Mouse (Mus musculus): ENCODE measurements around the gene Tenm4.

Gene Tenm4

DNA sequence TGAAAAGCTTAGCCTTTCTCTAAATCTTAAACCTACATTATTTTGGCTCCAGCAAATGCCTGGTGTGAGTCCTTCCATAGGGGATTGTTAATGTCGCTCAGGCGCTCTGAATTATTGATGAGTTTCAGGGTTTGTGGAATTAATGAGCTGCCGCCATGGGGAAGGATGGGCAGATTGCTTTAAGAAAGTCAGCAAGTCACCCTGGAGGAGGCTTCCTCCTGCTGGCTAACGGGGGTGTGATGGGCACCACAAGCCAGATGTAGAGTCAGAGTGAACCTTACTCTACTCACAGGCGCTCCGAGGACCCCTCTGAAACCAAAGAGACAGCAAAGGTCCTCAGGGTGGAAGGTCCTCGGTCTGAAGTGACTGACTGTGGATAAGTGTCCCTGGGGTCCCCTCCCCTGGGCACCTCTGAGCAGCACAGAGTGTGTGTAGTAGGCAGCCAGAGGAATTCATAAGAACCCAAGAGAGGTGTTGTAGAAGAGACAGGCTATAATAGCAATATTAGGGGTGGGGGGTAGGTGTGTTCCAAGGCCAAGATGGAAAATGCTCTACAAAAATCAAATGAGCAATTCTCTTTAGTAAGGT is 637.1 kb downstream of the Tenm4 start:
- peak; percentile 36 for DNase-seq (ENCODE audit: low spot score)

DNA sequence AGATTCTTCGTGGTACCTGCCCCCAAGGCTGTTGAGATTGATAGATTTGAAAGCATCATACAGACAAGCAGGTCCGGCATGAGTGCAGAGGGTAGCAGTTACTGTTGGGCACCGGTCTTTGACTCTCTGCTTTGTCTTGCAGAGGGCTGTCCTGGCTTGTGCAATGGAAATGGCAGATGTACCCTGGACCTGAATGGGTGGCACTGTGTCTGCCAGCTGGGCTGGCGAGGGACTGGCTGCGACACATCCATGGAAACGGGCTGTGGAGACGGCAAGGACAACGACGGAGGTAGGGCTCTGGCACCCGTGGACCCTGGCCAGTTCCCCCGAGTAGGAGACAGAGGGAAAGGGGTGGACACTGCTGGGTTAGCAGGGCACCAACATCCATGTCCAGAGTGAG is 640.6 kb downstream of the Tenm4 start:
- no peak for DNase-seq (ENCODE audit: low spot score)

DNA sequence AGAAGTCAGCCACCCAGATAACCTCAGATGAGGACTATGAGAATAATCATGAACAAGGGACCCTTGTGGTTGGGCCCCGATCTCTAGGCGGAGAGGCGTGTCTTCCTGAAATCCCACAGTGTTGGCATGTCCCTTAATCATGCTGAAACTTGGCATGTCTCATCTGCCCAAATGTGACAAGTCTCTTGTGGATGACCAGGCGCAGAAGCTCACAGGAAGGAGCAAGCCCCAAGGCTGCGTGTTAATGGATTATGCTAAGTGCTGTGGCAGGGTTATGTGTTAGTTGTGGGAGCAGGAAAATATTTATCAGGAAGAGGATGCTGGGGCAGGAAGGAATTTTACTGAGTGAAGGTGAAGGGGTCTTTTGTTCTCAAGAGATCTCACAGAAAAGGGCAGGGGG is 642.0 kb downstream of the Tenm4 start:
- no peak for DNase-seq (ENCODE audit: low spot score)

DNA sequence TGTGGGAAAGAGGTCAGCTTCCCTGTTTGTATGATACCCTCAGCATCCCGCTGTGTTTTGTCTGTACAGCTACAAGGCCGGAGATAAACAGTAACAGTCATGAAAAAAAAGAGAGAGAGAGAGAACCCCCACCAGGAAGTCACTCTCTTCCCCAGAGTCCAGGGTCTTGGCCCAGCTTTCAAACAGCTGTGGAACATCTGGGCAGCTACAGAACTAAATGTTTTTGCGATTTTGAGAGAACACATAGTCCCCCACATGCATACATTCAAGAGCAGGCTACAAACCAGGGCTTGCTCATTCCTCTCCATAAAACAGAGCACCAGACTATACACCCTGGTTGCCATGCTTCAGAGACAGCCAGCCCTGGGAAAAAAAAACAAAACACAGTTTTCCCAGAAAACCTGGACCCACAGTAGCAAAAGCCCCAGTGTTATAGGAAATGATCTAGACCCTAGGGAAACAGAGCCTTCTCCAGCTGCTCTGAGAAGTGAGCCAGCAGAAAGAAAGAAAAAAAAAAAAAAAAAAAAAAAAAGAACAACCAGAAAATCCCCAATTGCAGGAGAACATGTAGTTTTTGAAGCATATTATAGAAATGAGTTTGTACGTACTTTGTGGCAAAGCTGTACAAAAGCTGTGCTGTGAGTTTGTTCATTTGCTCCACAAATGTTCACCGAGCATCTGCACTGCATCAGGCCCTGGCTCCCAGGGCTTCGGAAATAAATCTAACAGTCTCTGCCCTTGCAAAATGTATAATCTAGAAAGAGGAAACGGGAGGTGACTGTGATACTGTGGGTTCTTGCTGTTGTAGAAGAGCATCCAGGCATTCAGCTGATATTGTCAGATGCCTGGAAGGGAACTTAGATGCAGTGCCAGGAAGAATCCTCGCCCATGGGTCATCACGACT is 642.7 kb downstream of the Tenm4 start:
- no peak for DNase-seq (ENCODE audit: low spot score)

DNA sequence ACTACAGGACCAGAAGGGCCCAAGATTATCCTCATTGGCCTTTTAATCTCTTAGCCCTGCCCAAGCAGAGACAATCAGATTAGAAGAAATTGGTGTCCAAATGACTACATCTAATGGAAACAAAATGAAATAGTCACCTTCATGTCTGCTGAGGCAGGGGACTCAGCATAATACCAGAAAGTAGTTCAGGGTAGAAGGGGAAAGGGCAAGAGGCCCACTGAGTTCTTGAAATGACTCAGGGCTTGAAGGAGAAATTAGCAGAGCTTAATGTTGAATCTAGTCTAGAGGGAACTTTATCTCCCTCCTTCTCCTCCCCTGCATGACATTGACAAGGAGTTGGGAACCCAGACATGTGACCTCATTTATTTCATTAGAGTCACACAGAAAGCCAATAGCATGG is 643.5 kb downstream of the Tenm4 start:
- no peak for DNase-seq (ENCODE audit: low spot score)

DNA sequence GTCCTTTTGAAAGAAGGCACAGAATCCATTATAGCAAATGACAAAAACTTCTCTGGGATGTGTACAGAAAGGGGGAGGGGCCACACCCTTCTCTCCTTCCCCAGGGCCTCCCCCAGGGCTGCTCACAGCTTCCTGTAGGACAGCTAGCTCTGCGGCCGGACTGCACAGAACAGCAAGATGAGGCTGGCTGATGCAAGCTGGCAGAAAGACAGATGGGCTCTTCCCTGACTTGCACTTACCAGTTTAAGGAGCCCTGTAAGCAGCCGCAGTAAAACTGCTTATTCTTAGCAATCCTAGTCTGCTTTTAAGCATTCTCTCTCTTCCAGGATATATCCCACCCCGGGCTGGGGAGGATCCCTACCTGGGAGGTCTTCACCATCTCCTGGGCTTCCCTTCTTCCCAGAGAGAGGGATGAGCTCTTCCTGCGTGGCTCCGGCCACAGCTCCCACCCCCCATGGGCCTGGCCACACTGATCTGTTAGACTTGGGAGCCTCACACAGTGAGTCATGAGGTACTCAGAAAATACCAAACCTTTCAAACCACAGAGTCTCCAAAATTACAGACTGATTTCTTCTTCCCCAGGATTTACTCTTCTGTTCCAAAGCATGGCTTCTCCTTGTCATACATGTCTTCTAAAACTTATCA is 646.1 kb downstream of the Tenm4 start:
- DNase-seq (ENCODE audit: low spot score) = no peak

DNA sequence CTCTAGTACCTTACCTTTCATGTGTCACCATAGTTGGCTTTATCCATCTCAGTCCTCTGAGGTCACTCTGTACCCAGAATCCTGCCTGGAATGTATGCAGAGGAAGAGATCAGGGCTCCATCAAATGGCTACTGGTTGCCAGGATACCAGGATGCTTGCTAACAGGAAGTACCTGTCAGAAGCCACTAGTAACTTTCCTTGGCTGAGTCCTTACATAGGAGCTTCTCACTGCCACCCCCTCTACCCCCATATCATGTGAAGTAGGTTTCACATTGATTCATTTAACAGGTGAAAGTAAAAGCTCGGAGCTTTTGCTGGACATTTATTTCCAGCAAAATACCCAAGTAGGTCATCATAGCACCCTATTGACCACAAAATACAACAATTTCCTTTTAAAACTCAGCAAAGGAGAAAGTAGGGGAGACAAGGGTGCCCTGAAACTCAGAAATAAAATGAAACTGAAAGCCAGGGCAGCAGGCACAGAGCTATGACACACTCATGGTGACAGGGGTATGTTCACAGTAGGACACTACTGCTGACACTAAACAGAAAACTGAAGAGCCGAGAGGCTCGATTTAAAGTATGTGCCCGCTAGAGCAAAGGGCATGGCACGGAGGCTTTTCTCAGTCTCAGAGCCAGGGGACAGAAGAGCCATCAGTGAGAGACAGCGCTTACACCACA is 647.3 kb downstream of the Tenm4 start:
- no peak for DNase-seq (ENCODE audit: low spot score)

DNA sequence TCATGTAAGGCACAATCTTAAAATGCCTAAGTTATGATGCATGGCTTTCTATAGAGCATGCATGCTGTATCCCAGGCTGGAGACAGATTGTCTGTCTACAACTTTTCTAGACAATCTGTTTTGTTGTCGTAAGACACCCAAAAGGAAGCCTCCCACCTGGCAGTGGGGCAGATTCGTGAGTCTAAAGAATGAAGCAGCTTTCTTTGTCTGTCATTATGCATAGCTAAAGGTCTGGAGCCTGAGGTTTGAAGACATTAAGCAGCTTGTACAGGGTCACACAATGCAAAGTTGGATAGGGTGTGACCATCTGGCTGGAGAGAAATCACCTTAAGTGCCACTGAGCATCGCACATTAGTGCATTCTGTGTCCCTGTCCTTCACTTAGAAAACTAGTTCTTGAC is 648.5 kb downstream of the Tenm4 start:
- DNase-seq (ENCODE audit: low spot score) = no peak

DNA sequence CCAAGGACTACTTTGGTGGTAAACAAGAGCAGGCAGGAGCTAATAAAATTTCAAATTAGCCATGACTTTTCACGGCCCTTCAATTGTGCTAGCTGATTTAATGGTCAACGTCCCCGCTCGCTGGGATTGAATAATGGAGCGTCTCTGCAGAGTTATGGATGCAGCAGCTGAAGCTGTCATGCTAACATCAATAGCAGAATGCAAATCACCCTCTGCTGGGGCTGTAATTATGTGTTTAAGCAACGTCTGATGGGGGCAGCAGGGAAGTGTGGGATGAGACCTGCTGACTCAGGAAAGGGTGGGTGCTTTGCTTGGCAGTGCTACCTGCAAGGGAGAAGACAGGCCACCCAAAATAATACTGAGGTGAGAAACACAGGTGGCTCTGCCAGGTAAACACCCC is 649.3 kb downstream of the Tenm4 start:
- DNase-seq (ENCODE audit: low spot score) = no peak

DNA sequence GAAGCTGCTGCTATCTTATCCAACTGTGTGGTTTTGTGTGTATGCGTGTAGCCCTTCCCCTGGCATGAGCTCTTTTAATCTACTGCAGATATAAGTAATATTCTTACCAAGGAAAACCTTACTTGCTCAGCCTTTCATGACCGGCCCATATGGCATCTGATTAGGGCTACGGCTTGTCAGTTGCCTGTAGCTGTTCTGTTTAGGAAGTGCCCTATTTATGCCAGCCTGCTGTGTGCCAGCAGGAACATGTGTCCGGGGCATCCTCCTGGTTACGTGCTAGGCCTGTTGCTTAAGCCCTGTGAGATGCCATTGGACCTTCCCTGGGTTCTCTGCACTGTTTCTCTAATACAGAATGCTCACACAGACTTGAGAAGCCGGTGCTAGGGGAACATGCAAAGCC is 655.1 kb downstream of the Tenm4 start:
- DNase-seq (ENCODE audit: low spot score) = no peak

DNA sequence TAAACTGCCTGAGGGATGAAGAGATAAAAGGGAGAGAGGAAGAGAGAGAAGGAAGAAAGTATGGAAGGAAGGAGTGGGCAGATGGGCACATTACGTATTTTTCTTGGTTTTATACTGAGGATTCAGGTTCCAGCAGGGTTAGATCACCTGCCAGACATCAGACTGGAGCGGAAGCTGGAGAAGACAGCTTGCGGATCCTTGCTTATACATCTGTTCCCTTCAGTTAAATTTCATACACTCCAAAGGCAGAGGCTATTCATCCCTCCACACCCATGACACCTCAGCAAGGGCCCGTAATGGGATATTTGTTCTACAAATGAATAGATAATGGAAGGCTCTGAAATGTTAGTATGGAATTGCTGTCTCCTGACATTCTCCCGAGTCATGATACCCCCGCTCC is 655.6 kb downstream of the Tenm4 start:
- DNase-seq (ENCODE audit: low spot score) = no peak

DNA sequence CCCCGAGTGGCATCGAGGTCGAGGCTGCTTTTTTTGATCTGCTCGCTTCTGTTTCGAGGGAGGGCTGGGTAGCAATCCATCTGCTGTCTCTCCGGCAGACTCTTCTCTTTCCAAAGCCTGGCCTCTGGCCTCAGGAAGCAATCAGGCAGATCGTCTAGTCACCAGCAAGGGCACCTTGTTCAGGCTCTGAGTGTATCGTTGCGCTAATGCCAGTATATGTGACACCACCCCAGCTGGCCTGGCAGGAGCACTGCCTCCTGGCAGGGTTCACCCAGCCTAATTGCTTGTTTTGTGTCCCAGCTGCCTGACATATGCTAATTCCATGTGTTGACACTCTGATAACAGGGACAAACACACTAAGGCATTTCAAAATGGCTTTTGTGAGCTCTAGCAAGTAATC is 661.5 kb downstream of the Tenm4 start:
- no peak for DNase-seq (ENCODE audit: low spot score)

DNA sequence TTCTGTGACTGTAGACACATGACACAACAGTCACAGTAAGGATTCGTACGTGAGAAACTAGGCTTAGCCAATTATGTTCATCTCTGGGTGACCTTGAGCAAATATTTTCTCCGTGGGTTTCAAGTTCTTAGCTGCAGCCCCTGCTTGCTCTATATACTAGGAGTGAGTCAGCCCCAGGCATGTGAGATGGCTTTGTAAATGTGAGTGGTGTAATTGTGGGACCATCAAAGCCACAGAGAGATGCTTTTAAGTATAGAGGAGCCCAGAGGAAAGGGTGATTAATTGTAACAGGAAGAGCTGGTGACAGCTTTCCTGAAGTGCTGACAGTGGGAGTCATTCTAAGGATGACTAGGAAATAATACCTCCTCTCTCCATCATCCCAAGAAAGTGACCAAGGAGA is 662.0 kb downstream of the Tenm4 start:
- no peak for DNase-seq (ENCODE audit: low spot score)

DNA sequence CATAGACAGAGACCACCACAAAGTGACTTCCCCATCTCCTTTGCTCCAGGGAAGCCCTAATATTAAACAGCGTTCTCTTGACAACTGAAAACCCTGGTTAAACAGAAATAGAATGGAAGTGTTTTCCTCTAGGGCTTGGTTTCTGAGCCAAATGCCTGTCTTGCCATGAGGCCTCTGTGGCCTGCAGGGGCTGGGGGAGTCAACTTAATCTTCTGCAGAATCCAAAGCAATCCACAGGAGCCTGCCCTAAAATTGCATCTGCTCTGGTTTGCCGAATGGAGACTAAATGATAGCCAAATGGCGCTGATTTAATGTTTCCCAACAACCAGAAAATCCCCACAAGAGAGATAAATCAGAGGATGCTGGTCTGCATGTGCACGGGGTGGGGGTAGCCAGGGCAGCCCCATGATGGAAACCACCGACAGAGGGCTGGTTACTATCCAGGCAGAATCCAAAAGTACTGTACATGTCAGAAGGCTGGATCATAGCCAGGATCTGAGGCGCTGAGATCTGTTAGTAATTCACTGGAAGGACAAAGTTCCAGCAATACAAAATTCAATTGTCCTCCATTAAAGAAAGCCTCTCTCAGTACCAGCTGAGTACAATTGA is 663.7 kb downstream of the Tenm4 start:
- no peak for DNase-seq (ENCODE audit: low spot score)

DNA sequence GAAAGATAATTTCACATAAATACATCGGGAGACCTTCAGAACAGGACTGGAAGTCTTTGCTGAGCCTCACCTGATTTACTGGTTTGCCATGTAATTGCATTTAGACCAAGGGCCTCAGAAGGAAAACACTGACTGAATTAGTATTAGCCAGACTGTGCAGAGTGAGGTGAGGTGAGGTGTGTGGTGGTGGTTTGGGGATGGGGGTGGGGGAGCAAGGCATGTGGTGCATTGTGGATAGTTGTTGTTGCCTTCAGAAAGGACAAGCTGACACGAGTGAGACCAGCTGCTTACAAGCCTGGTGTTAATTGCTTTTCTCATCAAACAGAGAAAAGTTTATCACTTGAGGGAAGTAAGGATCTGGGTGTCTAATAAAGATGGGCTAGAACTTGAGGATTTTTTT is 664.3 kb downstream of the Tenm4 start:
- DNase-seq (ENCODE audit: low spot score) = no peak

DNA sequence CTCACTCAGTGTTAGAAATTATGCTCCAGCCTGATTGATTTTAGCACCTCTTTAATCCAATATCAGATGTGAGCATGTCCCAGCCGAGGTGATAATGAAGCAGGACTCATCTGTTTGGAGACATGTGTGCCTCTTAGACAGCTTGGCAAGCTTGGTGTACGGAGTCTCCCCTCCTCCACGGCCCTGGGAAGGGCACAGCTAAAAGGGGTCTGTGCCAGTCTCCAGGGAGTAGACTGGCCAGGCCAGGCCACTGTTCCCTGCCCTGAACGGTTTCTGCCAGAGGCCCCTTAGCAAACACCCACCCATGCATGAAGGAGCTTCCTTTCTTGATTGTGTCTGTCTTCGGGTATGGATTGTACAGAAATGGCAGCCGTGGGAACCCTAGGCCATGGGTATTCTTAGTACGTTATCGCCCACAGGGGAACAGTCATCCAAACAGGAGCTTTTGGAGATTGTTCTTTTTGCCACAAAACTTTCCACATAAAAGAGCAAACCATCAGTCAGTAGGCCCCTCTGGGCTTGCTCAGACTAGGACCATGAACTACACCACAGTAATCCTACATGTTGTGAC is 667.3 kb downstream of the Tenm4 start:
- DNase-seq (ENCODE audit: low spot score) = no peak

DNA sequence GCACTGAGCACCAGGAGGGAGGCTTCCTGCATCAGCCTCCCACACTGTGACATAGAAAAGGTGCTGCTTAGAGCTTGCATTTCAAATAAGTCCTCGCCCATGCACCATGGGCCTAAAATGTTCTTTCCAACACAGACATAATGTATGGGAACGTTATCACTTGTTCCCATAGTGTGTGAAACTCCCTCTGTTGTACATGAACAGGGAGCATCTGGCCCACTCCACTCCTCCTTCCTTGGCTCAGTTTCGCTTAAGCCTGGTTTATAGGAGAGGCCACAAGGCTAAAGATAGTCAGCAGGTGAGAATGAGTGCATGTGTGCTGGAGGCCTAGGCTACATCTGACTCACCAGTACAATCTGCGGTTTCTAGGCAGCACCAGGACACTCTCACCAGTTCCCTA is 667.9 kb downstream of the Tenm4 start:
- DNase-seq (ENCODE audit: low spot score) = no peak

DNA sequence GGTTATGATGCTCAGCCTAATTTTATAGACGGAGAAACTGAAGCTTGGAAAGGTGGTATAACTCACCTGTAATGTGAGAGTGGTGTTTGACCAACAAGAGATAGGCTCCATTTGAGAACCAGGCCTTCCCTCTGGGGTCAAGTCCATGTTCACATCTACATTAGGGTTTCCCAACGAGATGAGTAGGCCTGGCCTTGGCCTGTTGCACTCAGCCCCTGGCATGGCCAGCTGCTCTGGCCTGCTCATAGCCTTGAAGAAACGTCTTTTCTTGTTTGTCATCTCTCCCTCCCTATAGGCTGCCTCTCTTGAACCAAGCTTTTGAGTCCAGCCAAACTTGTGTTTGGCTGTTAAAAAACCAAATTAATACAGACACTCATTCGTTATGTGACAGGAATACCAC is 668.5 kb downstream of the Tenm4 start:
- DNase-seq (ENCODE audit: low spot score) = no peak

DNA sequence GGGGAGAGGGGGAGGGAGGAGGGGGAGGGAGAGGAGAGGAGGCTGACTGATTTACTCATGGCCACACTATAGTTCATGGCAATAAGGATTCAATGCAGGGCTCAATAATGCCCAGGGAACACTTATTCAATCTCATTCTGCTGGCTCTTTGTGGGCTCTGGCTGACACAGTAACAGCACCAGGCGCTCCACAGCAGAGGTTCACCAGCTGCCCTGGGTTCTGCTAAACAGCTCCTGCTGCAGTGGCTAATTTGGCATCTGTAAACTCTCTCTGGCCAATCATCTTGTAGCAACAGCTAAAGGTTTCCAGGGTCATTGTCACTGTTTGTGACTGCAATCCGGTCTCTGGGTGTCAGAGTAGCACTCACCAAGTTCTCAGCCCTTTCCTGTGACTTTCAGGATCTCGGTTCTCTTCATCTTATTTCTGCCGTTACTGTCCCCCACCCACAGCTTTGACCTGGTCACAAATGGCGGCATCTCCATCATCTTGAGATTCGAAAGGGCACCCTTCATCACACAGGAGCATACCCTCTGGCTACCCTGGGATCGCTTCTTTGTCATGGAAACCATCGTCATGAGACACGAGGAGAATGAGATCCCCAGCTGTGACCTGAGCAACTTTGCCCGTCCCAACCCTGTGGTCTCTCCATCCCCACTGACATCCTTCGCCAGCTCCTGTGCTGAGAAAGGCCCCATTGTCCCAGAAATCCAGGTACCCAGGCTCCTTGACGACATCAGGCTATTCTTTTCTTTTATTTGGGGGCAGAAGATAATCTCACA is 671.6 kb downstream of the Tenm4 start:
- DNase-seq (ENCODE audit: low spot score) = no peak

DNA sequence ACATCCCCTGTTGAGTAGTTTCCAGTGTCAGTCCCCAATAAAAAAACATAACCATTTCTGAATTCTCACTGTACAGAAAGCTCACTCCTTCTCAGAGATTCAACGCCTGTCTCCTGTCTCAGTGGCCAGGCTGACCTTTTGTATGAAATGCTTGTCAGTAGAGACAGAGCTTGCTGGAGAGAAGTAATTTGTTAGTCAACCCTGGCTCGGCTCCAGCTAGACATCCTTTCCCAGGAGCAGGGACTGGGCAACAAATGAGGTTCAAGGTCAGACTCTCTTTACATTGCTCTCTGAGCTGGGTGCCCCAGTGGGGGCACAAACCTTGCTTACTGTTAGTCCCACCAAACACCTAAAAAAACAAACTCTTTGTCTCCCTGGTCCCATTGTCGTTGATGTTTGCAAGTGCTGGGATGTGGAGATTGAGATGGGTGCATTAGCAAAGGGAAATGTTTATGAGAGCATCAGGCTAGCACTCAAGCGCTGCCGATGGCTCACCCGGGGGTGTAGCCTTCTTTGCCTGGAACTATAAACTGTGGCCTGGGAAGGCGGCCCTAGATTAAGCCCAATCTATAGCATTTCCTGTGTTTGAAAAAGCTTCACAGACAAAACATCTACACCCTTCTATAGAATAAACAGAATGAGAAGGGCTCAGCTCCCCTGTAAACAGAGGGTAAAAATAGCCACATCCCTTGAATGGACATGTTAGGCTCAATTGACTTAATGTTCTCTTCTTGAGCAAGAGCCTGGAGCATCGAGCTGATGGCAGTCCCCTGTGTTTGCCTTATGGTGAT is 673.3 kb downstream of the Tenm4 start:
- no peak for DNase-seq (ENCODE audit: low spot score)

All from embryo, embryonic 10.5 days (tissue).